In genomic region chr4:149557905-149558304, GRCm38 (mm10) we compare ENCODE assay signal across 12 mouse cellular contexts.
"Had no signal": no experiment of that assay in that cellular context is flagged by ENCODE, and none has a peak within 500 bp of the region (broad histone marks: within the 10 kb centered on the region; RNA-seq: fewer than 3 reads in every experiment).

No protein-coding gene starts in this region.

- H3K27me3 ChIP-seq: limb, embryonic 12.5 days; liver, embryonic 13.5 days; lung, embryonic 15.5 days; neural tube, embryonic 12.5 days had no signal

- H3K4me3 ChIP-seq: limb, embryonic 12.5 days; liver, embryonic 13.5 days; lung, embryonic 15.5 days; midbrain, embryonic 10.5 days; neural tube, embryonic 12.5 days had no signal

- H3K9me3 ChIP-seq: liver, embryonic 13.5 days; lung, embryonic 15.5 days had no signal

- DNase-seq: kidney, postnatal 10 days; kidney, postnatal 4 days; liver; liver, embryonic 13.5 days; liver, postnatal 0 days; midbrain, embryonic 14.5 days; thymus, postnatal 14 days had no signal

- H3K4me2 ChIP-seq: limb, embryonic 12.5 days; liver, embryonic 13.5 days; lung, embryonic 15.5 days; neural tube, embryonic 12.5 days had no signal

- ATAC-seq: liver, postnatal 0 days had no signal

- H3K27ac ChIP-seq: limb, embryonic 12.5 days; liver, embryonic 13.5 days; lung, embryonic 15.5 days; midbrain, embryonic 10.5 days; neural tube, embryonic 12.5 days; stomach, postnatal 0 days had no signal

- H3K9ac ChIP-seq: limb, embryonic 12.5 days; liver, embryonic 13.5 days; liver, postnatal 0 days; lung, embryonic 15.5 days; neural tube, embryonic 12.5 days had no signal

- H3K36me3 ChIP-seq: liver, embryonic 13.5 days had no signal
